Mouse (Mus musculus) lung, postnatal 10 days (tissue): Measurements from ENCODE around the gene Ubtd1.
A peak's percentile ranks its signal among the peaks of the same experiment; 100 is the strongest.

Source experiments
- DNase-seq: peaks from one replicate; pipeline ENCODE4 v3.0.0; 2021

The Ubtd1 gene

GRCm38 (mm10) chr19:42031112-42031511 lies 49.5 kb downstream of the Ubtd1 start:
- DNase-seq, result no peak

GRCm38 (mm10) chr19:42033611-42034010 lies 52.0 kb downstream of the Ubtd1 start:
- DNase-seq, result no peak

DNA sequence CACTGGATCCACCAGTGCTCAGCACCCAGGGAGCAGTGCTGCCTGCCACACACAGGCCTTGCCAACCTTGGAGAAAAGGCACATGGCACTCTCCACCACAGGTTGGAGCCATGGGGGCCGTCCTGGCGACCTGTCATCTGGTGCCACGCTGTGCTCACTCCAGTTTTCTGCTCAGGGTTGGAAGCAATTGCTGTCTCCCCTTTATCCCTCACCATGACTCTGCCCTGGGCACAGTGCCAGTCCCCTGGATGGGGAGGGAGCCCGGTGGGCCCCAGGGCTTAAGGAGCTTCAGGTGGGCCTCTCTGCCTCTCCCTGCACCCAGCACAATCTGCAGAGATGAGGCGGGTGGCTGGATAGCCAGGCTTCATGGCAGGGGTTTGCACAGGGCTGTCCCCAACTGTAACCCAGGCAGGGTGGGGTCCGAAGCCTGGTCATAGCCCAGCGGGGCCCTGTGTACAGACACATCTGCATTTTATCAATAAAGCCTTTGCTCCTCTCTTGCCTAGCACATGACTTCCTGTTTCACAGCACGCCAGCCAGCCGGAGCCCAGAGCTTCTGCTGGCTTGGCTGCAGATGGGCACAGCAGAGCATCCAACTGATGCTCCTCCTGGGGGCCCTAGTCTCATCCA lies 52.7 kb downstream of the Ubtd1 start:
- DNase-seq, result peak; percentile 19

DNA sequence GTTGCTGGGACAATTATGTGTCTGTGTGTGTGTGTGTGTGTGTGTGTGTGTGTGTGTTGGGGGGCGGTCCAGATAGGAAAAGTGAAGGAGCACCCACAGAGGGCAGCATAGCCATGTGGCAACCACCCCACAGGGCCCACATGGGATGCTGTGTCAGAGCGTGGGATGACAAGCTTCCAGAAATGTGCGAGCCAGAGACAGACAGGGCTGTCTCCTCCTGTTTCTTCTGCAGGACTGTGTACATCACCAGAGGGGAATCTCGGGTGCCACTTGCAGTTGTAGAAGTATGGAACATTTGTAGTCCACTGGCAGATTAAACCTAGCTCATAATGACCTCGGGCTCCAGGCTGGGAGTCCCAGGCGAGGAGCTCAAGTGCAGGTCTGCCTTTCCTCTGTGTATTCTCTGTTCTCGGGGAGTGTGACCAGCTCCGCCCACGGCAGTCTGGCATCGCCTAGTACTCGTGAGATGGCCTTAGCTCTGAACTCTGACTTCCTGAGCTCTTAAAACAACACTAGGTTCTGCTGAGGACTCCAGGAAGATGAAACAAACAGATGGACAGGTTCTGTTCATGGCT lies 53.4 kb downstream of the Ubtd1 start:
- no peak for DNase-seq

GRCm38 (mm10) chr19:42035456-42036248 lies 54.1 kb downstream of the Ubtd1 start, which contains the start of gene Ankrd2:
Ankrd2 (plus strand) TSS chr19:42036000.
- DNase-seq, result peak; percentile 94

DNA sequence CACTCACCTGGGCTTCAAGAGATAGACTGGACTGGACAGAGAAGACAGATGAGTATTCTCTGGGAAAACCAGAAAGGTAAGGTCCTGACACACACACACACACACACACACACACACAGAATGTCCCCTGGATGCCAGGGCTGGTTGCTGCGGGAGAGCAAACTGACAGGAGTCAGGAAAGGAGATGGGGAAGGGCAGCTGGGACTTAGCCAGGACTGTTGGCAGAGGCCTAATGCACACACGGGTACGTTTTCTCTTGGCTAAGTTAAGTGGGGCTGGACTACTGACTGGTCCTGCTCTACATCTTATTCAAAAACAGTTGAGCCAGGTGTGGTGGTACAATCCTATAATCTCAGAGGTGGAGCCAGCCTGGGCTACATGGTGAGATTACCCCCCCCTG lies 54.8 kb downstream of the Ubtd1 start:
- DNase-seq, result no peak

DNA sequence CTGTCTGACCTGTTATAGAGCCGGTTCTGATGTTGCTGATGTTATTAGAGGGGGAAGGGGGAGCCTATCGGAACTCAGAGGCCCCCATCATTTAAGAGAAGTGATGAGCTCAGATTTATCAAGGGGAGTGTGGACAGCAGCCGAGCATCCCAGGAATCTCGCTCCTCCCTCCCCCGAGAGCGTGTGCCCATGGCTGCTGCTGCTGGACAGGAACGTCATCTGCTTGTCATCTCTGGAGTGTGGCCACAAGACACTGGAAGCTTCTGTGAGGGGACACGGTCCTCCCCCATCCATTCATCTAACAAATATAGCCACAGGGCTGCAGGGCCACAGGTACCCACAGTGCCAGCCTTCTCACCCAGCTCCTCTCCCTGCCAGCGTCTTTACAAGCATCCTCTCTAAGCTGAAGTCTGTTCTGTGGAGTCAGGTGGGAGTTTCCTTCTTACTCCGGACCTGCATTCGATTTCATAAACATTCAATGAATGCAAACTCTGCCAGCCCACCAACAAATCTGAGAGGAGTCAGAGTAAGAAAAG lies 55.7 kb downstream of the Ubtd1 start:
- DNase-seq, result no peak

DNA sequence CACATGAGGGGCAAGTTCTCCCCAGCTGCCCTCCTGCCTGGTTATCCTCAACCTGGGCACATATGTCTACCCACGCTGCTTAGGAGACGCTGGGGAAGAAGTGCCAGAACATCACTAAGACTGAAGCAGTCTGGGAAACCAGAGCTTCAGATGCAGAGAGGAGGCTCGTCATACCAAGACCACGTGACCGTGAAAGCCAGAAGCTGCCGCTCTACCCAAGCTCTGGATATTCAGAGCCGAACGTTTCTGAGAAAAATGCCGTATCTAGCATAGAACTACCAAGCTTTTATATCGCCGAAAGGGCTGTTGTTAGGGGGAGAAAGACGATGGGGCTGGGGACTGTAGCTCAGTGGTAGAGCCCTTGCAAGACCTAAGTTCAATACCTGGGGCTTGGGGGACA lies 56.7 kb downstream of the Ubtd1 start:
- DNase-seq, result no peak

DNA sequence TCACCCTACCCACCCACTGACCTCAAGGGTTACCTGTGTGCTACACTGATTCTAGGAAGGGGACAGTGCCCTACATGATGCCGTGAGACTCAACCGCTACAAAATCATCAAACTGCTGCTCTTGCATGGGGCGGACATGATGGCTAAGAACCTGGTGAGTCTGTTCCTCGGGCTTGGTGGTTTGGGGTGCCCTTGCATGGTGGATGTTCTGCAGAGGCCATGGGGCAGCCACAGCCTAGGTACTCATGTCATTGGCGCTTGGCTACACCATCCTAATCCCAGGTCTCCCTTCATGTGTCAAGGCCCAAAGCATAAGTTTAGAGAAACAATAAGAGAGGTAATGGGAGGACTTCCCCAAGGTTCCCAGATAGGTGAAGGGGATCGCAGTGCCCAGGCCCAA lies 62.4 kb downstream of the Ubtd1 start:
- no peak for DNase-seq

DNA sequence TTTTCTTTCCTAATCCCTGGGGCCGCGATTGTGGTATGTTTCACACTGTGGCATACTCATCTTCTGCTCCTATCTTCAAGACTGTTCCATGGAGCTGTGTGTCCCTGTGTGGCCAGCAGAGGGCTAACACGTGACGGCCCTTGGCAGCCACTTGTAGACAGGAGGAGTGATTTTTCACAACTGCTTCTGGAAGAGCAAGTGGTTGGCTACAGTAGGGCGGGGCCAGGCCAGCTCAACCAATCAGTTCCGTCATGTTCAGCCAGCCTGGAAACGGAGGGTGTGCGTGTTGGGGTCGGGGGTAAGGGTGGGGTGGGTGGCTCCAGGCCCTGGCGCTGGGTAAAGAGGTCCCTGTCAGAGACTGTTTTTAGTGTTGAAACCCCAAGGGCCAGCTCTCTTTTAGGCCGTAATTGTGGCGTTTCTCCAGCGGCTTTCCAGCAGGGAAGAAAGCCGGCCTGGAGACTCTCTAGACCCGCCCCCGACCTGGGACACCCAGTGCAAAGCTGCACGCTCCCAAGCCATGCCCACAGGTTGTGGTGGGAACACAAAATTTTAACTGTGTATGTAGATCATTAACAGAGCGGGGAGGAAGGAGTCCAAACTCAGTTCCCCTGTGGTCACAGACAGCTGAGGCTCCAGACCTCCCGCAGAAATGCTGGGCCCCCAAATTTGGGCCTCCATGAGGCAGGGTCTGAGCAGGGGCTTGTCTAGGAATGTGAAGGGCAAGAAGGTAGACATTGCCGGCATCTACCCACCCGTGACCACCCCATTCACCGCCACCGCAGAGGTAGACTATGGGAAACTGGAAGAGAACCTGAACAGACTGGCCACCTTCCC lies 63.9 kb downstream of the Ubtd1 start, which contains the start of gene Hoga1:
Gene Hoga1 (plus strand): TSS at position 342 of the 834 bp plus-strand sequence.
- peak; percentile 93 for DNase-seq

GRCm38 (mm10) chr19:42050251-42050650 lies 68.7 kb downstream of the Ubtd1 start:
- DNase-seq, result no peak

- no peak for DNase-seq
Measured at GRCm38 (mm10) chr19:42051351-42051750, 69.8 kb downstream of the Ubtd1 start.

- DNase-seq, result no peak
Measured at GRCm38 (mm10) chr19:42051948-42052347, 70.4 kb downstream of the Ubtd1 start, which contains the start of gene 4933411K16Rik. 4933411K16Rik (plus strand) TSS chr19:42052248.

DNA sequence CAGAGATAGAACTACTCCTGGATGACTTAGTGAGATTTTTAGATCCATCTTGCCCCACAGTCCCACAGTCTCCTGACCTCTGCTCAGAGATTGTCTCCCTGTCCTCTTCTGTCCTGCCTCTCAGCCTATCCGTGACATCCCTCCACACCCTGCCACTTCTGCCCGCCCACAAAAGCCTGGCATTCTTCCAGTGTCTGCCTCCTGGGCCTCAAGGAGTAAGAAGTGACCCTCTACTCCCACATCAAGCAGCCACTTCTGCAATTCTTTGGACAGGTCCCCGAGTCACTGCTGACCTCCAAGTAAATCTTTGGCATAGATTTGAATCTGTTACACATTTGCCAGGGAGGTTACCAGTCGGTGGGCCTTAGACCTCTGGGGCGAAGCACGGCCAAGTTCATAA lies 72.7 kb downstream of the Ubtd1 start:
- DNase-seq, result peak; percentile 64

- no peak for DNase-seq
Measured at GRCm38 (mm10) chr19:42055881-42056280, 74.3 kb downstream of the Ubtd1 start.

- no peak for DNase-seq
Measured at GRCm38 (mm10) chr19:42056719-42057409, 75.3 kb downstream of the Ubtd1 start.

DNA sequence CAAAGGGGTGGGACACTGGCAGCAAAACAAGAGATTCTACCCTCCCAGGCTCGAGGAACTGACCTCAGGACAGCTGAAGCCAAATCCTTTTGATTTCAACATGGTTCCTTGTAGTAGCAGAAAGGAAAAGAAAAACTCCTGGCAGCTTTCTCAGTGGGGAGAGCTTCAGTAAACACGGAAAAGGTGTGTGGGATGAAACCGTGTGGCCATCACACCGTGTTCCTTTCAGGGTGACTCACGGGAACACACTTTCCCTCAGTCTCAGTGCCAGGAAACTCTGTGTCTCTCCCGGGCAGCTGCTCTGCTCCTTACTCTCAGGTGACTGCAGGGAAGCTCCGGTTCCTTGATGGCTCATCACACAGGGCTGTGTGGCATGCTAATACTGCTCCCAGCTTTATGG lies 76.9 kb downstream of the Ubtd1 start:
- DNase-seq, result no peak

DNA sequence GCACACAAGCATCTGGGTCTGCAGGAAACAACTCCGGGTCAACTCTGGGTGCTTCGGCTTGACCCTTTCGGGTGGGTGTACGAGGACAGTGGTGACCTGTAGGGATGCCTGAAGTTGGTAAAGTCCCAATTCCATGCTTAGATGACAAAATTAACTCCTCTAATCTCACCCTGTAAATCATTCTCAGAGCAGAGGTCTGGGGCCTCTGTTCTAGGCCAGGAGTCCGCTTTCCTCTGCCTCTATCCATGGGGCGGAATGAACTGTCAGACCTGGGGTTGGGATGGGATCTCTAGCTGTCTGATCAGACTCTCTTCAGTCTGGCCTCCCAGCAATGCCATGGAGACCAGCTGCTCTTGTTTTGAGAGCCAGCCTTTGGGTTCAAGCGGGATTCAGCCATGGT lies 79.9 kb downstream of the Ubtd1 start:
- DNase-seq, result no peak

DNA sequence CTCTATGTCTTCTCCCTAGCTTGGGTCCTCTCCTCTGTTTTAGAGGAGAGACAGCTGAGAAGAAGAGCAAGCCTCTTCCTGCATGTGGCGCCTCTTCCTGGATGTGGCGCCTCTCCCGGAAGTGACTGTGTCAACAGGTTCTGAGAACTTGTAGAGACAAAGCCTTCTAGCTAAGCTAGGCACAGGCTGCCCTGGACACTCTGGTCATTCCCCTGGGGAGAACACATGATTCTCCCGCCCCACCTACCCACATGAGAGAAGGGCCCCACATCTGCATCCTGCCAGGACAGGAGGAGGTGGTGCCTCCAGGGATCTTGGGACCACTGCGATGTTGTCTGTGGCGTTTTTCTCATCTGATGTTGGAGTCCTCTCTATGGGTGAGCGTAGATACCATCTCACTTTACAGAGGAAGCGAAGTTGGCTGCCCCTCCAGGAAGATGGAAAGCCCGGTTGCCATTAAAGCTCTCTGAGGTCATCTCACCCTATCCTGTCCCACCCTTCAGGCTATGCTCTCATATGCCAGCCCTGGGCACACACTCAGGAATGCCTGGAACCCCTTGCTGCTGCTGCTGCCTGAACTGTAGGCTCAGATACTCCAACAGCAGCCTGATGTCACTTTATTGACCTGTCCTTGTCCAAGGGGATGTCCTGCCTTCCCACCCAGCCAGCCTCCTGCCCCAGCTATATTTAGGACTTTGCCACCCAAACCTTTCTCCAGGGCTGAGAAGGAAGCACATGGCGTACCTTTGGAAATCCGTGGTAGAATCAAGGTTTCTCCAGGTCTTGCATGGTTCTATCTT lies 87.1 kb downstream of the Ubtd1 start:
- DNase-seq, result peak; percentile 65

DNA sequence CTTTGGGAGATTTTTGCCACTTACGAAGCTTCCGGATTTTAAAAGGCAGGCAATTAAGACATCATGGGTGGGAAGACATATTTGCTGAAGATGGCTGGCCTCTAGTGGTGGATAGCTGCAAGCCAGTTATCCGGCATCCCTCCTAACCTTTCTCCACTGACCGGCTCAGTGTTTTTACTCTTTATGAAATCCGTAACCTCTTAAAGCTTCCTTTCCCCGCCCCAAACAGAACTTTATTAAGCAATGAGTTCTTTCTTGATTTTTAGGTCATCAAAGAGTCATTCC lies 87.6 kb downstream of the Ubtd1 start:
- peak; percentile 64 for DNase-seq

GRCm38 (mm10) chr19:42071221-42071620 lies 89.7 kb downstream of the Ubtd1 start:
- DNase-seq, result peak; percentile 56
